Mouse (Mus musculus) bone marrow, adult 2 months (tissue): ENCODE measurements at regions not wholly inside any gene's neighbourhood (a gene's known extent, or its start where the extent isn't known, plus 50 kb on each side); places are given as distances from the start of the nearest gene placed in this dataset.

Experiments
- H3K27ac ChIP-seq: fragments of 200-500 bp; 2 replicates; pipeline ENCODE4 v1.5.1; 2012; ENCODE audit warnings: low read depth, mild to moderate bottlenecking, control low read depth, inconsistent platforms, low read length; ENCODE audit not compliant: control insufficient read depth, poor library complexity, insufficient read depth
- H3K4me1 ChIP-seq: fragments of 200-500 bp; 2 replicates; pipeline ENCODE4 v1.6.1; 2011; ENCODE audit warnings: low read length; ENCODE audit not compliant: control insufficient read depth, insufficient read depth
- H3K4me3 ChIP-seq: fragments of 200-500 bp; replicated peaks from 2 replicates; pipeline ENCODE3; 2011; ENCODE audit warnings: mild to moderate bottlenecking, low read depth, low read length, control low read depth; ENCODE audit not compliant: control insufficient read depth
- CTCF ChIP-seq: fragments of 200-500 bp; IDR thresholded peaks from 2 replicates; pipeline ENCODE4 v1.5.1; 2011; ENCODE audit warnings: low read length, control low read depth; ENCODE audit not compliant: control insufficient read depth, insufficient read depth
- POLR2A ChIP-seq: fragments of 200-500 bp; IDR thresholded peaks from 2 replicates; pipeline ENCODE4 v1.6.1; 2011; ENCODE audit warnings: low read depth, mild to moderate bottlenecking, control low read depth, low read length, borderline replicate concordance; ENCODE audit not compliant: control insufficient read depth
- WGBS: fragments of 180-500 bp; shearing (Covaris S2); methylation state at CpG from one replicate; pipeline ENCODE4 v1.1.7; 2018; 5-methylcytosine and 5-hydroxymethylcytosine counted together

- Histone ChIP-seq H3K4me3 (no peak overlapping the region), H3K27ac (no peak overlapping the region), H3K4me1 (peaks cover 1% of the 10 kb centered on the region; the same call in 1 of the 2 replicates)
- 72% methylated on average over 5 of the region's 5 CpGs for WGBS
- TF ChIP-seq CTCF (no peak), POLR2A (no peak)
Measured at GRCm38 (mm10) chr9:115481176-115481575, 171.0 kb upstream of the Stt3b start.

- Histone ChIP-seq H3K4me3 (no peak overlapping the region), H3K27ac (no peak overlapping the region), H3K4me1 (no peaks in the 10 kb centered on the region; the same call in 1 of the 2 replicates)
- WGBS, result 77% methylated on average over 7 of the region's 7 CpGs
- no peak for TF ChIP-seq CTCF
- no peak for TF ChIP-seq POLR2A
Measured at GRCm38 (mm10) chr9:115483024-115483423, 172.8 kb upstream of the Stt3b start.

- no peak overlapping the region for H3K4me3 ChIP-seq
- 20% methylated on average over 2 of the region's 2 CpGs for WGBS
Measured at GRCm38 (mm10) chr9:115483721-115484120, 173.5 kb upstream of the Stt3b start.

GRCm38 (mm10) chr9:115484408-115484807, 174.2 kb upstream of the Stt3b start:
- no peak overlapping the region for H3K27ac ChIP-seq
- TF ChIP-seq POLR2A, result no peak
- TF ChIP-seq CTCF, result no peak
- no peak overlapping the region for H3K4me3 ChIP-seq
- WGBS, result 73% methylated on average over 1 of the region's 1 CpGs
- no peaks in the 10 kb centered on the region; the same call in 1 of the 2 replicates for H3K4me1 ChIP-seq

More at GRCm38 (mm10) chr9:115483721-115484120, 173.5 kb upstream of the Stt3b start:
- Histone ChIP-seq H3K27ac (no peak overlapping the region), H3K4me1 (no peaks in the 10 kb centered on the region; the same call in 1 of the 2 replicates)
- TF ChIP-seq POLR2A (no peak), CTCF (no peak)

- Histone ChIP-seq H3K27ac (no peak overlapping the region), H3K4me1 (no peaks in the 10 kb centered on the region; the same call in 1 of the 2 replicates), H3K4me3 (no peak overlapping the region)
- no peak for TF ChIP-seq POLR2A
- no peak for TF ChIP-seq CTCF
- 66% methylated on average over 4 of the region's 4 CpGs for WGBS
Measured at GRCm38 (mm10) chr9:115485219-115485618, 175.0 kb upstream of the Stt3b start.

- TF ChIP-seq CTCF (no peak), POLR2A (no peak)
- WGBS, result 82% methylated on average over 5 of the region's 5 CpGs
- no peaks in the 10 kb centered on the region; the same call in 1 of the 2 replicates for H3K4me1 ChIP-seq
- H3K27ac ChIP-seq, result peak overlapping the region; percentile 19; the same call in 1 of the 2 replicates
- no peak overlapping the region for H3K4me3 ChIP-seq
Measured at GRCm38 (mm10) chr9:115487175-115487760, 177.0 kb upstream of the Stt3b start.

GRCm38 (mm10) chr9:115488913-115489809, 178.9 kb upstream of the Stt3b start:
- Histone ChIP-seq H3K4me3 (no peak overlapping the region), H3K4me1 (no peaks in the 10 kb centered on the region; the same call in 1 of the 2 replicates), H3K27ac (peak overlapping the region; percentile 1; the same call in 1 of the 2 replicates)
- TF ChIP-seq CTCF (no peak), POLR2A (no peak)
- WGBS, result 65% methylated on average over 9 of the region's 9 CpGs
